Mouse (Mus musculus) heart, embryonic 14.5 days (tissue): Measurements from ENCODE around the gene Foxn3. TPM values are rescaled to one million over a fixed set of nuclear protein-coding genes. Genes with fewer than 3 reads are reported as not detected.

Source experiments
- ATAC-seq: fragments of 200-750 bp; cut with Nextera tagmentation; 2 replicates; pipeline ENCODE4 v1.8.0; 2017; ENCODE audit warnings: low read depth, moderate TSS enrichment; ENCODE audit not compliant: insufficient number of reproducible peaks, insufficient read depth, low FRiP score
- H3K27ac ChIP-seq, 2 experiments: fragments of 200-500 bp in 1 of 2; fragments of 300-500 bp in 1 of 2; sonication (generic) in 1 of 2; replicated peaks in 1 of 2; 2 replicates each; pipeline ENCODE4 v1.5.1; 2012 to 2014; ENCODE audit warnings: low read depth in 2 of 2, low read length in 2 of 2, control low read depth in 1 of 2, mild to moderate bottlenecking in 1 of 2, mixed read lengths in 1 of 2; ENCODE audit not compliant: control insufficient read depth in 1 of 2, insufficient read depth in 1 of 2
- H3K27me3 ChIP-seq: fragments of 300-500 bp; sonication (generic); 2 replicates; pipeline ENCODE4 v1.6.1; 2014; ENCODE audit warnings: mild to moderate bottlenecking, low read length, control low read depth; ENCODE audit not compliant: control insufficient read depth, insufficient read depth
- H3K36me3 ChIP-seq: fragments of 300-500 bp; sonication (generic); 2 replicates; pipeline ENCODE4 v1.6.1; 2014; ENCODE audit warnings: mild to moderate bottlenecking, control low read depth, low read length, mixed read lengths; ENCODE audit not compliant: control insufficient read depth, insufficient read depth
- H3K4me1 ChIP-seq, 2 experiments: fragments of 200-500 bp in 1 of 2; fragments of 300-500 bp in 1 of 2; sonication (generic) in 1 of 2; 2 replicates each; pipeline ENCODE4 v1.6.1; 2012 to 2014; ENCODE audit warnings: low read length in 2 of 2, control low read depth in 1 of 2, mixed read lengths in 1 of 2; ENCODE audit not compliant: control insufficient read depth in 2 of 2, insufficient read depth in 2 of 2
- H3K4me2 ChIP-seq: fragments of 300-500 bp; sonication (generic); 2 replicates; pipeline ENCODE4 v1.6.1; 2014; ENCODE audit warnings: mild to moderate bottlenecking, low read length
- H3K4me3 ChIP-seq, 2 experiments: fragments of 200-500 bp in 1 of 2; fragments of 300-500 bp in 1 of 2; sonication (generic) in 1 of 2; 2 replicates each; pipeline ENCODE4 v1.5.1; 2012 to 2014; ENCODE audit warnings: low read length in 2 of 2, mild to moderate bottlenecking in 2 of 2, control low read depth in 1 of 2, low read depth in 1 of 2, moderate library complexity in 1 of 2; ENCODE audit not compliant: control insufficient read depth in 1 of 2, insufficient read depth in 1 of 2
- H3K9ac ChIP-seq: fragments of 300-500 bp; sonication (generic); 2 replicates; pipeline ENCODE4 v1.6.1; 2014; ENCODE audit warnings: mild to moderate bottlenecking, low read length
- H3K9me3 ChIP-seq: fragments of 300-500 bp; sonication (generic); 2 replicates; pipeline ENCODE4 v1.6.1; 2016; ENCODE audit warnings: low read length, control low read depth; ENCODE audit not compliant: control insufficient read depth
- WGBS: fragments of 180-500 bp; shearing (Covaris S2); extraction: QIAGEN DNeasy Blood & Tissue Kit; methylation state at CpG from one replicate; pipeline ENCODE4 v1.1.7; 2014; 5-methylcytosine and 5-hydroxymethylcytosine counted together
- polyA plus RNA-seq: library from polyadenylated mRNA; unstranded; fragments of >200 nt; fragmentation: Nextera tagmentation; extraction: Ambion mirVana; gene quantifications from 2 replicates; pipeline ENCODE4 v1.2.1, GENCODE M21; 2014

Gene Foxn3
- polyA plus RNA-seq, 1 experiment from 2014 or later = 81.0 TPM

- H3K4me3 ChIP-seq = no peak overlapping the region
- H3K9me3 ChIP-seq = no peaks in the 10 kb centered on the region
- ATAC-seq = no peak
- peaks cover 14% of the 10 kb centered on the region for H3K36me3 ChIP-seq
- H3K9ac ChIP-seq = no peak overlapping the region
- H3K27ac ChIP-seq = no peak overlapping the region
- WGBS = 81% methylated on average over 6 of the region's 6 CpGs
- H3K4me2 ChIP-seq = no peak overlapping the region
- no peaks in the 10 kb centered on the region for H3K27me3 ChIP-seq
- peaks cover 20 to 23% of the 10 kb centered on the region in 2 experiments for H3K4me1 ChIP-seq
These were observed 276.7 kb downstream of the Foxn3 start for GRCm38 (mm10) chr12:99286662-99287061.

GRCm38 (mm10) chr12:99285656-99286055, 277.7 kb downstream of the Foxn3 start:
- peaks cover 28 to 34% of the 10 kb centered on the region in 2 experiments for H3K4me1 ChIP-seq
- peaks cover 9% of the 10 kb centered on the region; the same call in 1 of the 2 replicates for H3K36me3 ChIP-seq
- H3K9ac ChIP-seq = no peak overlapping the region
- no peaks in the 10 kb centered on the region for H3K27me3 ChIP-seq
- no peaks in the 10 kb centered on the region for H3K9me3 ChIP-seq
- H3K4me2 ChIP-seq = no peak overlapping the region
- H3K4me3 ChIP-seq = no peak overlapping the region
- WGBS = 78% methylated on average over 8 of the region's 8 CpGs
- no peak overlapping the region; a peak in 1 of 4 replicates for H3K27ac ChIP-seq
- ATAC-seq = no peak

- peaks cover 32 to 38% of the 10 kb centered on the region in 2 experiments for H3K4me1 ChIP-seq
These were observed 278.2 kb downstream of the Foxn3 start for GRCm38 (mm10) chr12:99285199-99285598.

GRCm38 (mm10) chr12:99284419-99285069, 278.8 kb downstream of the Foxn3 start:
- Histone ChIP-seq H3K9me3 (no peaks in the 10 kb centered on the region), H3K9ac (no peak overlapping the region), H3K36me3 (no peaks in the 10 kb centered on the region), H3K4me2 (no peak overlapping the region), H3K27me3 (no peaks in the 10 kb centered on the region), H3K4me1 (peaks cover 38 to 45% of the 10 kb centered on the region in 2 experiments), H3K27ac (peak overlapping the region; percentile 34 to 38; a peak in 3 of 4 replicates), H3K4me3 (no peak overlapping the region)
- 75% methylated on average over 8 of the region's 8 CpGs for WGBS
- ATAC-seq = no peak

More at GRCm38 (mm10) chr12:99285199-99285598, 278.2 kb downstream of the Foxn3 start:
- no peak overlapping the region for H3K4me3 ChIP-seq
- no peak overlapping the region for H3K9ac ChIP-seq
- H3K27me3 ChIP-seq = no peaks in the 10 kb centered on the region
- no peak for ATAC-seq
- no peak overlapping the region for H3K4me2 ChIP-seq
- no peaks in the 10 kb centered on the region for H3K9me3 ChIP-seq
- WGBS = 62% methylated on average over 9 of the region's 9 CpGs
- 0 out of 2 replicates have a peak, but pooled peaks cover 4% of the 10 kb centered on the region for H3K36me3 ChIP-seq
- H3K27ac ChIP-seq = no peak overlapping the region; a peak in 1 of 4 replicates

GRCm38 (mm10) chr12:99280826-99281225, 282.6 kb downstream of the Foxn3 start:
- 0 out of 2 replicates have a peak, but pooled peaks cover 2% of the 10 kb centered on the region for H3K36me3 ChIP-seq
- no peak overlapping the region for H3K4me2 ChIP-seq
- peaks cover 36 to 42% of the 10 kb centered on the region in 2 experiments for H3K4me1 ChIP-seq
- H3K4me3 ChIP-seq = no peak overlapping the region
- H3K9ac ChIP-seq = no peak overlapping the region
- H3K9me3 ChIP-seq = no peaks in the 10 kb centered on the region
- no peak overlapping the region for H3K27ac ChIP-seq
- WGBS = 81% methylated on average over 13 of the region's 13 CpGs
- no peaks in the 10 kb centered on the region for H3K27me3 ChIP-seq
- no peak for ATAC-seq

DNA sequence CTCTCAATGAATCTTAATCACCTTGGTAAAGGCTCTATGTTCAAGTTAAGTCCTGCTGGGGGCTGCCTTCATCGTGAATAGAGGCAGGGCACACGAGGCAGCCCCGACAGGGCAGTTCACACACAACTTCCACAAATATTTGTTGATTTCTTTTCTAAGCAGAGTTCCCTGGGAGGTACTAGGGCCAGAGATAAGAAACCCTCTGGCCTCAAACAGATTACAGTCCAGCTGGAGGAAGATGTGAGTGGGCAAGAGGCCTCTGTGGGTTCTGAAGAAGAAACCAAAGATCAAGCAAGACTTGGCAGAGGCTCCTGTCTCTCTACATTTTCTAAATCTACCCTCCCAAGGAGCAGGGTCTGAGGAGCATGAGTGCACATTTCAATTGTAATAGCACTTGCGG, 283.1 kb downstream of the Foxn3 start:
- Histone ChIP-seq H3K27me3 (no peaks in the 10 kb centered on the region), H3K4me2 (no peak overlapping the region), H3K4me3 (no peak overlapping the region), H3K36me3 (0 out of 2 replicates have a peak, but pooled peaks cover 2% of the 10 kb centered on the region), H3K4me1 (peaks cover 33 to 38% of the 10 kb centered on the region in 2 experiments), H3K9me3 (no peaks in the 10 kb centered on the region), H3K27ac (no peak overlapping the region), H3K9ac (no peak overlapping the region)
- 29% methylated on average over 4 of the region's 4 CpGs for WGBS
- no peak for ATAC-seq

GRCm38 (mm10) chr12:99279426-99279825, 284.0 kb downstream of the Foxn3 start:
- H3K4me1 ChIP-seq = peaks cover 27 to 35% of the 10 kb centered on the region in 2 experiments
- 0 out of 2 replicates have a peak, but pooled peaks cover 2% of the 10 kb centered on the region for H3K36me3 ChIP-seq
- H3K9me3 ChIP-seq = no peaks in the 10 kb centered on the region

More at GRCm38 (mm10) chr12:99279426-99279825, 284.0 kb downstream of the Foxn3 start:
- Histone ChIP-seq H3K9ac (no peak overlapping the region), H3K27me3 (no peaks in the 10 kb centered on the region), H3K27ac (no peak overlapping the region), H3K4me3 (no peak overlapping the region), H3K4me2 (no peak overlapping the region)
- whole genome bisulfite sequencing = 73% methylated on average over 4 of the region's 4 CpGs
- ATAC-seq = no peak
